Mouse (Mus musculus): ENCODE data around the gene Osmr.
A peak's percentile ranks its signal among the peaks of the same experiment; 100 is the strongest.

The Osmr gene

DNA sequence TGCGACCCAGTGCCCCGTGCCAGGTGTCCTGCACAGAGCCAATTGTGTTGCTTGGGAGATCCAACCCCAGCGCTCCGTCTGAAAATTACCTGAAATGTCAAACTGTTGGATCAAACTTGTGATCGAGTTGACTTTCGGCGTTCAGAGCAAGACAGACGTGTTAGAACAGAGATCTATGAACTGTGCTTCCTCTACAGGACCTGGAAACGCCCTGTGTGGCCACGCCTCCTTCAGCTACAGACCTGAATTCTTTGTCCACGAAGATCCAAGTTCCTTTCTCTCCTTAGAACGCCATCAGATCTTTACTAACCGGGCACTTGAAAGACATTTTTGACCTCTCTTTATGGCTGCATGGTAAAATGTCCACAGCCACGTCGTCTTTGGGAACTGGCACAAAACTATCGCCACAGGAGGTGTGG lies at the start of gene Osmr:
TSS of gene Osmr (minus strand) at position 369 of the 419 bp plus-strand sequence.
- no peak for DNase-seq (ENCODE audit: inconsistent ontology term)

GRCm38 (mm10) chr15:6919406-6919805 lies 44.6 kb upstream of the Osmr start:
- DNase-seq (ENCODE audit: inconsistent ontology term) = no peak

DNA sequence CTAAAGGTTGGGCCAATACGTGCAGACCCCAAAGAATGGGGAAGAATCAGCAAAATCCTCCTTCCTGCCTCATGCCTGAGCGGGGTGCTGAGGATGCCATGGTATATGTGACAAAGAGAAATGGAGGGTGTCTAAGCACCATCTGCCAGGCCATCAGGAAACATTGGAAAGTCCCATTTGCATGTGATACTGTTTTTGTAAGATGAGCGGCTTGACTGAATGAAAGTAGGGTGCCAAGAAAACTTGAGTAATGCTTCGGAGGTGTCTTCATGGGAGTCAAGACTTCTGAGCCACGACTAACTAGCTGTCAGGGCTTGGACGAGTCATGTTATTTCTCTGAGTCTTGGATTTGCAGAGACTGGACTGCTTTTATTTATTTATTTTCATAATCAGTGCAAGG lies 39.4 kb upstream of the Osmr start:
- DNase-seq (ENCODE audit: inconsistent ontology term) = no peak

DNA sequence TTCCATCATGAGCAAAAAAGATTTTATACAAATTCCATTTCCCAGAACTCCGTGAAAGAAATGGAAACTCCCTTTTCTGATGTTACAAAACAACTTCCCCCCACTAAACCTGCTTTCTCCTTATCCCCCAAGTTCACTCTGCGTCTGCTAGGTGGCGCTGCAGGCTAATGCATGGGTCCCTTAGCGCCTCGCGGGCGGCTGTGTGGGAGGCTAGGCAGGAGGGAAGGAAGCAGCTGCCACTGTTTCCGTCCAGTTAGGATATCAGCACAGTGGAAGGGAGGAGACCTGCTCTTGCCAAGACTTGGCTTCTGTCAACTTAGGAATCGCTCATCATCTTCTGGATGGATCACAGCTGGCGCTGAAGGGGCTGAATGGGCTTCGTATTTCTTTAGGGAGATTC lies 34.9 kb upstream of the Osmr start:
- peak; percentile 92 for DNase-seq (ENCODE audit: inconsistent ontology term)

GRCm38 (mm10) chr15:6909084-6909483 lies 34.3 kb upstream of the Osmr start:
- DNase-seq (ENCODE audit: inconsistent ontology term) = peak; percentile 11

DNA sequence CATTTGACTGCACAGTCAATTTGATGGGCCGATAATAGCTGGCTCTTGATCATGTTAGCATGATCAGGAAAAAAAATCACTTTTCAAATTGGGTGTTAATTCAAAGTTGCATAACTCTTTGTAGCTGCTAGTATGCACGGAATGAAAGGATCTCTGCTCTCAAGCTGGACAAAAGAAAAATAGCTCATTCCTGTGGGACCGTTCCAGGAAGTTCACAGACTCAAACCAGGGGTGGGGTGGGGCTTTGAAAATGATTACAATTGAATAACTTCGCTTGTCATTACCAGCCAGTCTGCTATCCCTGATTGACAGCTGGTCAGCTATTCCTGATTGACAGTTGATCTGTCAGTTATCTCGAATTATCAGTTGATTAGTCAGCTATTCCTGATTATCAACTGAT lies 33.8 kb upstream of the Osmr start:
- DNase-seq (ENCODE audit: inconsistent ontology term) = peak; percentile 83

- DNase-seq (ENCODE audit: inconsistent ontology term) = no peak
Measured at GRCm38 (mm10) chr15:6906260-6907047, 31.7 kb upstream of the Osmr start.

GRCm38 (mm10) chr15:6905726-6906125 lies 31.0 kb upstream of the Osmr start:
- no peak for DNase-seq (ENCODE audit: inconsistent ontology term)

GRCm38 (mm10) chr15:6903286-6903975 lies 28.7 kb upstream of the Osmr start:
- no peak for DNase-seq (ENCODE audit: inconsistent ontology term)

- DNase-seq (ENCODE audit: inconsistent ontology term) = no peak
Measured at GRCm38 (mm10) chr15:6901982-6902639, 27.3 kb upstream of the Osmr start.

- no peak for DNase-seq (ENCODE audit: inconsistent ontology term)
Measured at GRCm38 (mm10) chr15:6901236-6901635, 26.5 kb upstream of the Osmr start.

GRCm38 (mm10) chr15:6884260-6884659 lies 9.5 kb upstream of the Osmr start:
- no peak for DNase-seq (ENCODE audit: inconsistent ontology term)

- no peak for DNase-seq (ENCODE audit: inconsistent ontology term)
Measured at GRCm38 (mm10) chr15:6883816-6884215, 9.0 kb upstream of the Osmr start.

GRCm38 (mm10) chr15:6883091-6883490 lies 8.3 kb upstream of the Osmr start:
- DNase-seq (ENCODE audit: inconsistent ontology term) = no peak

GRCm38 (mm10) chr15:6882180-6882579 lies 7.4 kb upstream of the Osmr start:
- DNase-seq (ENCODE audit: inconsistent ontology term) = peak; percentile 48

DNA sequence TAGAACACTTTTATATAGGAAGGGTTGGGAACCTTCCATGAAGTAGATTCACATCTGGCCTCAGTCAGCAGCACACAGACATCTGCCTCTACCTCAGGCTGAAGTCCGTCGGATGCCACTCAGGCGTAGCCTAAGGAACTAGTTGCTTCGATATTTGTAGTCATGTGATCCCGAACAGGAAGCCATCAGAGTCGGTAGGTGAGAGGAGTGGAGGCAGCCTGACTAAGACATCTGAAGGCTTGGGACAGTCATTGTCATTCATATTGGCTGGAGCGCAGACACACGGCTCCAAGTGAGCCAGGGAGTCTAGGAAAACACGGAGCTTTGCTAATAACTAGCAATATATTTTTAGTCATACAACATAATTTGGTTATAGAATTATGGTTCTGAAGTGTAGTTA lies 6.4 kb upstream of the Osmr start:
- no peak for DNase-seq (ENCODE audit: inconsistent ontology term)

DNA sequence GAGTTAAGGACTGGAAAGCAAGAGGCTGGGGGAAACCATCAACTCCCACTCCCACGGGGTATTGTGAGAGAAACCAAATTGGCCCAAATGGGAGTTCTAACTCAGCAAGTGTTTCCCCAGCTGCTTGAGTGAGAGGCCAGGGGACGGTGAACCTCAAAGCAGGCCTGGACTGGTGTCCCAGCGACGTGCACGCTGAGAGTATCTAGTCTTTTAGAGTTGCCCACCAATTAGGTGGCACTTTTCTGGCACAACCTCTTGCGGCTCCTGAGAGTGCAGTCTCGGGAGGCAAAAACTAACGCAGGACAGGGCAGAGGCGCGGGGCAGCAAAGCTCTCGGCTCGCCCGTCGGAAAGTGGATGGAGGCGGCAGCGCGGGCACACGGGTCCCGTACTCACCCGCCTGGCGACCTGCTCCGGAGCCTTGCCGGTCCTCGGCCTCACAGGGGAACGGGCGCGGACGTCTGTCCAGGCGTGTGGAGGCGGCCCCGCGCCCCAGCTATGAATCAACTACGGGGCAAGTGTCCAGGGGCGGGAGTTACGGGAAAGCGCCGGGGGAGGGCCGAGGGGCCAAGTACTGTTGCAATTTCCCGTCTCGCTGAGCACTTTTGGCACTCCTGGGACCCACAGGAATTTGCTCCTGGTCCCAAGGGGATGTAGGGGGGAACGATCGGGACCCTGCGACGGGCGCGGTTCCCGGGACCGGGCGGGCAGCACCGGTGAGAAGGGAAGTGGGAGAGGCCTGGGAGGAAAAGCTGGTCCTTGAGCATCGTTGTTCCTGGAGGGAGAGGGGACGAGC lies 765 bp downstream of the Osmr start:
- peak; percentile 97 for DNase-seq (ENCODE audit: inconsistent ontology term)

GRCm38 (mm10) chr15:6873154-6873806 lies 1.5 kb downstream of the Osmr start:
- DNase-seq (ENCODE audit: inconsistent ontology term) = peak; percentile 60

- DNase-seq (ENCODE audit: inconsistent ontology term) = peak; percentile 48
Measured at GRCm38 (mm10) chr15:6871621-6872359, 3.0 kb downstream of the Osmr start.

- no peak for DNase-seq (ENCODE audit: inconsistent ontology term)
Measured at GRCm38 (mm10) chr15:6866888-6867287, 7.9 kb downstream of the Osmr start.

DNA sequence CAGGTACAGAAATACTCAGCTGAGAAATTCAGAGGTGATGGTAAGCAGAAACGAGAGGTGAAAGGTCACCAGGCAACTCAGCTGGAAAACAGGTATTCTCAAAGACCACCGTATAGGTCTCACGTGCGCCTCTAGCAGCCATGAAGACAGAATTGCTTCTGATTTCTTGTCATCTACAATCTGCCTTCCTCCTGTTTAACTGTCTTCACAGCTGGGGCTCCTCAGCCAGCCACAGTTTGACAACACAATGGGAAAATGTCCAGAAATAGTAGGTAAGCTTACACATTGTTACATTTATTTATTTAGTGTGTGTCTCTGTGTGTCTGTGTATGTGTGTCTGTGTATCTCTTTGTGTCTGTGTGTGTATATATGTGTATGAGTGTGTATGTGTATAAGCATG lies 12.6 kb downstream of the Osmr start:
- no peak for DNase-seq (ENCODE audit: inconsistent ontology term)
